14 mouse cellular contexts compared by ENCODE assay signal in genomic region chr3:137762213-137762884, GRCm38 (mm10).
DNase-seq lines count a peak whose midpoint lies in the region; ATAC-seq and TF ChIP-seq lines count a peak whose summit lies in the region.
"Had no signal": no experiment of that assay in that cellular context is flagged by ENCODE, and none has a peak within 500 bp of the region (broad histone marks: within the 10 kb centered on the region; RNA-seq: fewer than 3 reads in every experiment).

No protein-coding gene starts in this region.

- no peak for TF ChIP-seq CTCF in layer of hippocampus, adult 2 months (conservative IDR thresholded peaks at IDR 0.05)
- TF ChIP-seq CTCF in brain, embryonic 14.5 days (IDR thresholded peaks at IDR 0.05; ENCODE audit: borderline replicate concordance, extremely low read depth, insufficient read depth, insufficient read length), result no peak
- TF ChIP-seq CTCF in intestine, postnatal 0 days (IDR thresholded peaks at IDR 0.05; ENCODE audit: low read depth), result no peak

- H3K36me3 ChIP-seq in forebrain, embryonic 12.5 days (replicated peaks), result no peaks in the 10 kb centered on the region
- H3K36me3 ChIP-seq in forebrain, embryonic 11.5 days (ENCODE audit: control insufficient read depth, insufficient read depth, low read length), result no peaks in the 10 kb centered on the region
- no peaks in the 10 kb centered on the region for H3K36me3 ChIP-seq in intestine, postnatal 0 days (ENCODE audit: control insufficient read depth, insufficient read depth)
- H3K36me3 ChIP-seq: heart, embryonic 15.5 days had no signal

- H3K9ac ChIP-seq in forebrain, embryonic 12.5 days, result no peak overlapping the region
- H3K9ac ChIP-seq in forebrain, embryonic 11.5 days (ENCODE audit: low read length), result no peak overlapping the region
- H3K9ac ChIP-seq in intestine, postnatal 0 days (ENCODE audit: low read depth, low read length), result no peak overlapping the region
- H3K9ac ChIP-seq: heart, embryonic 15.5 days; liver, embryonic 14.5 days had no signal

- H3K27ac ChIP-seq in forebrain, embryonic 12.5 days, result no peak overlapping the region
- no peak overlapping the region for H3K27ac ChIP-seq in forebrain, embryonic 11.5 days (ENCODE audit: low read depth, low read length)
- peak overlapping the region; percentile 74 for H3K27ac ChIP-seq in layer of hippocampus, adult 2 months
- no peak overlapping the region for H3K27ac ChIP-seq in intestine, postnatal 0 days (ENCODE audit: low read depth, low read length)
- H3K27ac ChIP-seq: heart, embryonic 15.5 days; liver, embryonic 14.5 days had no signal

- H3K27me3 ChIP-seq in forebrain, embryonic 12.5 days, result no peaks in the 10 kb centered on the region
- no peaks in the 10 kb centered on the region for H3K27me3 ChIP-seq in forebrain, embryonic 11.5 days (ENCODE audit: control insufficient read depth, insufficient read depth, low read length)
- H3K27me3 ChIP-seq in intestine, postnatal 0 days (replicated peaks; ENCODE audit: control insufficient read depth, insufficient read depth, low read length), result no peaks in the 10 kb centered on the region
- H3K27me3 ChIP-seq: heart, embryonic 15.5 days had no signal

- no peak for DNase-seq in forebrain, embryonic 11.5 days (ENCODE audit: low spot score)
- DNase-seq in layer of hippocampus, adult 2 months (ENCODE audit: low spot score in 2 of 2), result no peak
- DNase-seq in layer of hippocampus, postnatal 14 days (ENCODE audit: low spot score in 2 of 2), result no peak
- peak; percentile 63 for DNase-seq in brain, embryonic 14.5 days (ENCODE audit: low read depth)
- no peak for DNase-seq in left cerebral cortex, adult 8-10 months (ENCODE audit: low spot score in 2 of 2)
- DNase-seq in spleen, postnatal 4 days (ENCODE audit: low spot score in 2 of 2), result no peak
- DNase-seq: cerebellum, adult 18-20 months; gastrocnemius, postnatal 10 days; kidney, adult 18-20 months; lung, postnatal 36 days had no signal

- no peaks in the 10 kb centered on the region for H3K9me3 ChIP-seq in forebrain, embryonic 12.5 days
- H3K9me3 ChIP-seq in forebrain, embryonic 11.5 days (ENCODE audit: control insufficient read depth, low read length), result no peaks in the 10 kb centered on the region
- no peaks in the 10 kb centered on the region for H3K9me3 ChIP-seq in intestine, postnatal 0 days (ENCODE audit: control insufficient read depth)
- H3K9me3 ChIP-seq: heart, embryonic 15.5 days had no signal

- ATAC-seq in forebrain, embryonic 12.5 days (ENCODE audit: low FRiP score), result peak; percentile 65; the same call in 1 of the 2 replicates
- ATAC-seq in forebrain, embryonic 11.5 days (replicated peaks; ENCODE audit: low FRiP score), result no peak
- ATAC-seq in intestine, postnatal 0 days, result no peak

- TF ChIP-seq POLR2A in brain, embryonic 14.5 days (IDR thresholded peaks at IDR 0.05; ENCODE audit: borderline replicate concordance, extremely low read depth, insufficient read depth, insufficient read length, poor library complexity, severe bottlenecking), result no peak

- 72% methylated on average over 14 of the region's 14 CpGs for WGBS in forebrain, embryonic 12.5 days
- 75% methylated on average over 14 of the region's 14 CpGs for WGBS in forebrain, embryonic 11.5 days
- 23% methylated on average over 14 of the region's 14 CpGs for WGBS in intestine, postnatal 0 days

- no peaks in the 10 kb centered on the region for H3K4me1 ChIP-seq in forebrain, embryonic 12.5 days
- H3K4me1 ChIP-seq in forebrain, embryonic 11.5 days (replicated peaks; ENCODE audit: control insufficient read depth, insufficient read depth, low read length), result no peaks in the 10 kb centered on the region
- H3K4me1 ChIP-seq in intestine, postnatal 0 days (replicated peaks; ENCODE audit: control insufficient read depth, insufficient read depth, low read length), result no peaks in the 10 kb centered on the region
- H3K4me1 ChIP-seq: heart, embryonic 15.5 days had no signal

- H3K4me3 ChIP-seq in forebrain, embryonic 12.5 days (replicated peaks), result no peak overlapping the region
- H3K4me3 ChIP-seq in forebrain, embryonic 11.5 days (ENCODE audit: low read depth, low read length), result no peak overlapping the region
- peak overlapping the region; percentile 2; the same call in 1 of the 2 replicates for H3K4me3 ChIP-seq in layer of hippocampus, adult 2 months
- H3K4me3 ChIP-seq in intestine, postnatal 0 days (ENCODE audit: low read depth, low read length), result no peak overlapping the region
- H3K4me3 ChIP-seq: heart, embryonic 15.5 days had no signal

- no peak overlapping the region for H3K4me2 ChIP-seq in forebrain, embryonic 12.5 days
- H3K4me2 ChIP-seq in forebrain, embryonic 11.5 days (ENCODE audit: low read depth, low read length, severe bottlenecking), result no peak overlapping the region
- H3K4me2 ChIP-seq in intestine, postnatal 0 days (replicated peaks; ENCODE audit: low read depth), result peak overlapping the region; percentile 46; the same call in 1 of the 2 replicates
- H3K4me2 ChIP-seq: heart, embryonic 15.5 days had no signal
